Mouse (Mus musculus): Measurements from ENCODE around the gene Uggt2. TPM values are rescaled to one million over a fixed set of nuclear protein-coding genes. Genes with fewer than 3 reads are reported as not detected.

Gene Uggt2
- polyA plus RNA-seq, 2 experiments = 14.9 to 36.0 TPM

DNA sequence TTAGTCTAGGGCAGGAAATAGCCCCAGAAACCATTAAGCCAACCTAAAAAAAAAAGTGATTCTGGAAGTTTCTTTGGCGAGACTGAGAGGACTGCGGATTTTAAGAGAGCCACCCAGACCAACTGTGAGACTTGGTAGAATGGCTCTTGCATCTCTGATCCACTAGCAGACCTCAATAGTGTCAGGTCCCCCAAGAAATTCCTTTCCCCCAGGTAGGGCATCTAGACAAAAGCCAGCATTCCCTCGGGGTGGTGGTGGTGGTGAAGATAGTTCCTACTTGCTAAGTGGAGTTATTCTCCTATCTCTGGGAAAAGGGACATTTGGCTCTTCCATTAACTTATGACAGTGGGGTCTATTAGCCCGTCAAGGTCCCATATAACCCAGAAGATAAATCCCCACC is 162.3 kb downstream of the Uggt2 start:
- Histone ChIP-seq H3K36me3 (ENCODE audit: control insufficient read depth, insufficient read depth, low read length) (no peaks in the 10 kb centered on the region), H3K27ac (replicated peaks; ENCODE audit: low read depth, low read length) (peak overlapping the region; percentile 65), H3K9me3 (ENCODE audit: control insufficient read depth, low read length) (no peaks in the 10 kb centered on the region), H3K9ac (ENCODE audit: low read depth, low read length, severe bottlenecking) (peak overlapping the region; percentile 99), H3K4me2 (replicated peaks; ENCODE audit: low read depth, low read length, severe bottlenecking) (peak overlapping the region; percentile 69), H3K27me3 (ENCODE audit: control insufficient read depth, insufficient read depth, low read length) (no peaks in the 10 kb centered on the region), H3K4me1 (ENCODE audit: control insufficient read depth, insufficient read depth, low read length) (peaks cover 12% of the 10 kb centered on the region), H3K4me3 (replicated peaks; ENCODE audit: low read length) (peak overlapping the region; percentile 99)
- no peak for DNase-seq (ENCODE audit: low spot score)
- WGBS = 29% methylated on average over 4 of the region's 4 CpGs
- ATAC-seq (ENCODE audit: low FRiP score, low read depth) = no peak
- no peak for TF ChIP-seq POLR2A (IDR thresholded peaks at IDR 0.05; ENCODE audit: borderline replicate concordance, extremely low read depth, insufficient read depth, insufficient read length)

GRCm38 (mm10) chr14:118936236-118936635 is 163.0 kb downstream of the Uggt2 start:
- Histone ChIP-seq H3K9ac (ENCODE audit: low read depth, low read length, severe bottlenecking) (no peak overlapping the region), H3K4me1 (ENCODE audit: control insufficient read depth, insufficient read depth, low read length) (peaks cover 12% of the 10 kb centered on the region), H3K27ac (replicated peaks; ENCODE audit: low read depth, low read length) (no peak overlapping the region), H3K4me3 (replicated peaks; ENCODE audit: low read length) (no peak overlapping the region), H3K9me3 (ENCODE audit: control insufficient read depth, low read length) (no peaks in the 10 kb centered on the region), H3K36me3 (ENCODE audit: control insufficient read depth, insufficient read depth, low read length) (no peaks in the 10 kb centered on the region), H3K4me2 (replicated peaks; ENCODE audit: low read depth, low read length, severe bottlenecking) (no peak overlapping the region), H3K27me3 (ENCODE audit: control insufficient read depth, insufficient read depth, low read length) (no peaks in the 10 kb centered on the region)
- no peak for ATAC-seq (ENCODE audit: low FRiP score, low read depth)
- 63% methylated on average over 3 of the region's 3 CpGs for WGBS
- no peak for TF ChIP-seq POLR2A (IDR thresholded peaks at IDR 0.05; ENCODE audit: borderline replicate concordance, extremely low read depth, insufficient read depth, insufficient read length)
- no peak for DNase-seq (ENCODE audit: low spot score)

Other genes with a start within 250 kb of the Uggt2 start
- 52.1 and 56.9 TPM in 2 replicates for gene Dzip1, start 174.0 kb downstream of the Uggt2 start, polyA plus RNA-seq (2012; rRNA removed)
- gene Dzip1, start 174.0 kb downstream of the Uggt2 start, polyA plus RNA-seq (2014; fragmentation: Nextera tagmentation; extraction: Ambion mirVana) = 26.0 and 34.1 TPM in 2 replicates
- gene Dnajc3, start 161.5 kb downstream of the Uggt2 start, polyA plus RNA-seq (2012; rRNA removed) = 18.7 and 22.8 TPM in 2 replicates
- gene Dnajc3, start 161.5 kb downstream of the Uggt2 start, polyA plus RNA-seq (2014; fragmentation: Nextera tagmentation; extraction: Ambion mirVana) = 35.7 and 42.0 TPM in 2 replicates
- gene Hs6st3, start 38.9 kb upstream of the Uggt2 start, polyA plus RNA-seq (2012; rRNA removed) = 0.89 and 1.5 TPM in 2 replicates
- gene Hs6st3, start 38.9 kb upstream of the Uggt2 start, polyA plus RNA-seq (2014; fragmentation: Nextera tagmentation; extraction: Ambion mirVana) = 0.43 and 0.72 TPM in 2 replicates